Comparison of ENCODE assay signal across 14 mouse cellular contexts in the genomic region with DNA sequence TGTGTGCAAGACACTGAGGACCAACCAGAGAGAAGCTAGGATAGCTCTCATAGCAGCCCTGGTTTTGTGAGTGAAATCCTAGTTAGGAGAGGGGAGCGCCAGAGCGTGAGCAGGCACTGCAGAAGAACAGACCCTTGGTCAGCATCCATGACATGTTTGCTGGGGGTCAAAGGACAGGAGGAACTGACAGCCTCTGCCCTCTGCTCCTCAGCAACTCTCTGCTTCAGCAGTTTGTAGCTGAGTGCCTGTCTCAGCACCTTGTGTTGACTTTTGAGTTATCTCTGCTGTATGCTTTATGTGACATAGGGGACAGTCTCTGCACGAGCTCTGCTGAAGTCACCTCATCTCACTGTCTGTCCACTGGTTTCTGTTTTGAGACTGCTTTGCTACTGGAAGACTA. TPM values are rescaled to one million over a fixed set of nuclear protein-coding genes. Genes with fewer than 3 reads are reported as not detected.
DNase-seq lines count a peak whose midpoint lies in the region; ATAC-seq and TF ChIP-seq lines count a peak whose summit lies in the region.
"Had no signal": no experiment of that assay in that cellular context is flagged by ENCODE, and none has a peak within 500 bp of the region (broad histone marks: within the 10 kb centered on the region; RNA-seq: fewer than 3 reads in every experiment).

No protein-coding gene starts in this region.

- H3K4me1 ChIP-seq in cerebellum, adult 2 months (ENCODE audit: control insufficient read depth, insufficient read depth, low read length): peaks cover 7% of the 10 kb centered on the region
- peaks cover 29% of the 10 kb centered on the region for H3K4me1 ChIP-seq in liver, adult 2 months (ENCODE audit: control insufficient read depth, insufficient read depth, low read length)
- no peaks in the 10 kb centered on the region; the same call in 1 of the 2 replicates for H3K4me1 ChIP-seq in intestine, postnatal 0 days (replicated peaks; ENCODE audit: control insufficient read depth, insufficient read depth, low read length)

- H3K9ac ChIP-seq in liver, adult 2 months (ENCODE audit: low read depth, low read length): no peak overlapping the region
- no peak overlapping the region for H3K9ac ChIP-seq in intestine, postnatal 0 days (ENCODE audit: low read depth, low read length)
- H3K9ac ChIP-seq: forebrain, embryonic 13.5 days; hindbrain, embryonic 15.5 days had no signal

- WGBS in cerebellum, adult 2 months: 81% methylated on average over 3 of the region's 3 CpGs
- WGBS in liver, adult 2 months: 6% methylated on average over 3 of the region's 3 CpGs
- 55% methylated on average over 3 of the region's 3 CpGs for WGBS in intestine, postnatal 0 days

- no peak overlapping the region for H3K4me2 ChIP-seq in intestine, postnatal 0 days (replicated peaks; ENCODE audit: low read depth)
- H3K4me2 ChIP-seq: forebrain, embryonic 13.5 days; hindbrain, embryonic 15.5 days had no signal

- TF ChIP-seq POLR2A in cerebellum, adult 2 months (IDR thresholded peaks at IDR 0.05; ENCODE audit: borderline replicate concordance, insufficient read depth, low read length): no peak
- TF ChIP-seq POLR2A in liver, adult 2 months (IDR thresholded peaks at IDR 0.05; ENCODE audit: extremely low read depth, insufficient read depth, low read length): no peak

- H3K4me3 ChIP-seq in cerebellum, adult 2 months (replicated peaks; ENCODE audit: insufficient read depth, low read depth, low read length): no peak overlapping the region
- no peak overlapping the region for H3K4me3 ChIP-seq in liver, adult 2 months (ENCODE audit: insufficient read depth, low read depth, low read length)
- H3K4me3 ChIP-seq in intestine, postnatal 0 days (ENCODE audit: low read depth, low read length): no peak overlapping the region
- H3K4me3 ChIP-seq: forebrain, embryonic 13.5 days; hindbrain, embryonic 15.5 days; myocyte had no signal

- H3K79me2 ChIP-seq in liver, adult 2 months (ENCODE audit: control insufficient read depth, insufficient read depth, low read length): peaks cover 22% of the 10 kb centered on the region; the same call in 1 of the 2 replicates

- no peak for TF ChIP-seq CTCF in cerebellum, adult 2 months (IDR thresholded peaks at IDR 0.05; ENCODE audit: borderline replicate concordance, insufficient read depth, low read depth, low read length)
- no peak for TF ChIP-seq CTCF in liver, adult 2 months (IDR thresholded peaks at IDR 0.05; ENCODE audit: low read depth, low read length)
- TF ChIP-seq CTCF in intestine, postnatal 0 days (IDR thresholded peaks at IDR 0.05; ENCODE audit: low read depth): peak; percentile 19

- no peaks in the 10 kb centered on the region for H3K36me3 ChIP-seq in liver, adult 2 months (ENCODE audit: control insufficient read depth, insufficient read depth, low read length)
- H3K36me3 ChIP-seq in intestine, postnatal 0 days (ENCODE audit: control insufficient read depth, insufficient read depth): no peaks in the 10 kb centered on the region
- H3K36me3 ChIP-seq: hindbrain, embryonic 15.5 days had no signal

- H3K27ac ChIP-seq in cerebellum, adult 2 months (ENCODE audit: insufficient read depth, low read length): 0 out of 2 replicates have a peak overlapping the region, but pooled peaks have one; percentile 19
- H3K27ac ChIP-seq in liver, adult 2 months (replicated peaks; ENCODE audit: insufficient read depth, low read depth, low read length): peak overlapping the region; percentile 75
- H3K27ac ChIP-seq in intestine, postnatal 0 days (ENCODE audit: low read depth, low read length): peak overlapping the region; percentile 73; the same call in 1 of the 2 replicates
- H3K27ac ChIP-seq: forebrain, embryonic 13.5 days; hindbrain, embryonic 15.5 days had no signal

- DNase-seq in cerebellum, adult 2 months: no peak
- DNase-seq in cerebellum, postnatal 4 days (ENCODE audit: low spot score in 2 of 2): no peak
- DNase-seq in liver, adult 2 months (ENCODE audit: extremely low read depth, low read depth, low spot score): peak; percentile 54
- DNase-seq in liver: no peak
- DNase-seq in kidney, postnatal 25 days: peak; percentile 67 to 82
- DNase-seq in embryo, embryonic 9.5 days (ENCODE audit: extremely low spot score): no peak
- no peak for DNase-seq in neural tube, embryonic 10.5 days (ENCODE audit: extremely low spot score, low spot score)
- DNase-seq: cerebellum, adult 11-12 months; layer of hippocampus, adult 9-11 months; right cerebral cortex, postnatal 4 days had no signal

- ATAC-seq in intestine, postnatal 0 days: peak; percentile 87
- ATAC-seq: forebrain, embryonic 13.5 days had no signal

- no peaks in the 10 kb centered on the region for H3K9me3 ChIP-seq in intestine, postnatal 0 days (ENCODE audit: control insufficient read depth)
- H3K9me3 ChIP-seq: forebrain, embryonic 13.5 days; hindbrain, embryonic 15.5 days had no signal

- no peaks in the 10 kb centered on the region for H3K27me3 ChIP-seq in cerebellum, adult 2 months (ENCODE audit: control insufficient read depth, insufficient read depth, low read length)
- no peaks in the 10 kb centered on the region for H3K27me3 ChIP-seq in liver, adult 2 months (ENCODE audit: control insufficient read depth, insufficient read depth, low read length)
- H3K27me3 ChIP-seq in intestine, postnatal 0 days (replicated peaks; ENCODE audit: control insufficient read depth, insufficient read depth, low read length): no peaks in the 10 kb centered on the region
- H3K27me3 ChIP-seq: forebrain, embryonic 13.5 days; hindbrain, embryonic 15.5 days had no signal

RNA-seq across cellular contexts. Expression of a gene that starts 13.6 kb away (rescaled TPM):
- 4.6 and 5.8 TPM in 2 replicates for polyA plus RNA-seq in cerebellum, adult 2 months (2012; rRNA removed)
- 7.9 and 8.9 TPM in 2 replicates for total RNA-seq in liver, adult 2 months (2014; rRNA removed)
- polyA plus RNA-seq in liver, adult 2 months (2012; rRNA removed): 5.7 and 5.9 TPM in 2 replicates
- 4.3 and 5.2 TPM in 2 replicates for polyA plus RNA-seq in intestine, postnatal 0 days (2015; fragmentation: Nextera tagmentation; extraction: Ambion mirVana)

Comparison
In these comparisons a context has a peak if more than half of its experiments do, and no peak if none do; other contexts are left out.
1. DNase-seq: peak in liver, adult 2 months (single experiment) and kidney, postnatal 25 days (2 of 2); none in cerebellum, adult 2 months (0 of 2), cerebellum, postnatal 4 days (0 of 2), liver (single experiment), embryo, embryonic 9.5 days (single experiment) and neural tube, embryonic 10.5 days (single experiment).
2. H3K27ac ChIP-seq: peak in every context shown above with its lines; median percentile 75 in liver, adult 2 months; 73 in intestine, postnatal 0 days; 19 in cerebellum, adult 2 months.